Mouse (Mus musculus): ENCODE measurements at regions not wholly inside any gene's neighbourhood (a gene's known extent, or its start where the extent isn't known, plus 50 kb on each side); places are given as distances from the start of the nearest gene placed in this dataset.
A peak's percentile ranks its signal among the peaks of the same experiment; 100 is the strongest.

DNA sequence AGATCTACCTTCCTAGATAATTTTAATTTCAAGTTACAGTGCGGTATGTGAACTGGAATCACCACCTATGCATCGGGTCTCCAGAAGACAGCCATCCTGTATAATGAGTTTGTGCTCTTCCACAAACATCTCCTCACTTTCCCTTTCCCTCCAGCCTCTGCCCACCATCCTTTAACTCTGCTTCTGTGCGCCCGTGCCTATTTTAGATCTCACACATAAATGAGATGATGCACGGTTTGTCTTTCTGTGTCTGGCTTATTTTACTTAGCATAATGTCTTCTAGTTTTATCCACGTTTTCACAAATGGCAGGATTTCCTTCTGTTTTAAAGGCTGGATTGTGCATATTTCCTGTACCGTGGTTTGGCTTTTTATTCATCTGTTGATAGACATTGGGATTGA is 227.8 kb upstream of the Podxl start:
- no peak overlapping the region for H3K4me3 ChIP-seq
- no peak for ATAC-seq (ENCODE audit: low FRiP score)
- no peak overlapping the region for H3K27ac ChIP-seq
- no peaks in the 10 kb centered on the region for H3K27me3 ChIP-seq
- no peak overlapping the region for H3K4me2 ChIP-seq (replicated peaks)
- no peak overlapping the region for H3K9ac ChIP-seq
- H3K36me3 ChIP-seq, result no peaks in the 10 kb centered on the region
- H3K4me1 ChIP-seq, result no peaks in the 10 kb centered on the region
- 89% methylated on average over 7 of the region's 7 CpGs for WGBS
- 0 out of 2 replicates have a peak, but pooled peaks cover 4% of the 10 kb centered on the region for H3K9me3 ChIP-seq (replicated peaks)

DNA sequence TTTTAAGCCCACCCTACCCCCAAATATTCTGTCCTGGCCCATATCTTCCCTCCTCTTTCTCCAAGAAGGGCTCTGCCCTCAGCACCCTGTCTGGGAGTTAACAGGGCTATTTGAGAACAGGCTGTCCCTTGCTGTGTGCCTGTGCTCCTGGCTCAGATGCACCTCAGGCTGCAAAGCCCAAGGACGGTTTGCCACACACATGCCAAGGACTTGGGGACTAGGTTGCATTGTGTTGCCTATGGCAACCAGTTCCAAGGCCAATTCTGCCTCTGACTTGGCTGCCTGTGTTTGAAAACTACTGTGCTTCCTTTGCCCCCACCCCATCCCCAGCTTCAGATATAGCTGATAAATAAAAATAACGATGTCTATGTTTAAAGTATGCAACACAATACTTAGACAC is 227.1 kb upstream of the Podxl start:
- WGBS, result 72% methylated on average over 2 of the region's 2 CpGs
- no peak for ATAC-seq (ENCODE audit: low FRiP score)

DNA sequence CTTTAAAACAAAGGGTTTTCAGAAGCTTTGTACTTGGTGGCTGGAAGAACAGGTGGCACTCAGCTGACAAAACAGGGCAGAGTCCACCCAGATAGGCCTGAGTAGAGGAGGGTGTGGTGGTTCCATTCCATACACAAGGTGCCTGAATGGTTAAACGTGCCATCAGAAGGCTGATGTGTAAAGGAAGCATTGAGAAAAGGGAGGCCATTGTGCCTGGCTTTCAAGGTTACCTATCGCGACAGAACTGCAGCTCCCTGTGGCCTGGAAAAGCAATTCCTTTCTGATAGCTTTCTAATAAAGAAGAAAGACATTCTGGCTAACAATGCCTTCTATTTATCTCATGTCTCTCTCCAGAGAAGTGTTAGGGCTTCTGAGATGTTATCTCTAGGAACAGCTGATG is 213.1 kb upstream of the Podxl start:
- 55% methylated on average over 3 of the region's 3 CpGs for WGBS
- no peaks in the 10 kb centered on the region for H3K36me3 ChIP-seq
- no peaks in the 10 kb centered on the region; the same call in 1 of the 2 replicates for H3K9me3 ChIP-seq (replicated peaks)
- no peaks in the 10 kb centered on the region for H3K27me3 ChIP-seq
- H3K9ac ChIP-seq, result no peak overlapping the region
- H3K27ac ChIP-seq, result no peak overlapping the region
- no peak for ATAC-seq (ENCODE audit: low FRiP score)
- H3K4me2 ChIP-seq (replicated peaks), result no peak overlapping the region
- peaks cover 2% of the 10 kb centered on the region; the same call in 1 of the 2 replicates for H3K4me1 ChIP-seq
- no peak overlapping the region for H3K4me3 ChIP-seq

More for the DNA sequence above, 227.1 kb upstream of the Podxl start:
- Histone ChIP-seq H3K9me3 (replicated peaks) (0 out of 2 replicates have a peak, but pooled peaks cover 4% of the 10 kb centered on the region), H3K4me1 (no peaks in the 10 kb centered on the region), H3K36me3 (no peaks in the 10 kb centered on the region), H3K9ac (no peak overlapping the region), H3K27me3 (no peaks in the 10 kb centered on the region), H3K27ac (no peak overlapping the region), H3K4me2 (replicated peaks) (no peak overlapping the region), H3K4me3 (no peak overlapping the region)

DNA sequence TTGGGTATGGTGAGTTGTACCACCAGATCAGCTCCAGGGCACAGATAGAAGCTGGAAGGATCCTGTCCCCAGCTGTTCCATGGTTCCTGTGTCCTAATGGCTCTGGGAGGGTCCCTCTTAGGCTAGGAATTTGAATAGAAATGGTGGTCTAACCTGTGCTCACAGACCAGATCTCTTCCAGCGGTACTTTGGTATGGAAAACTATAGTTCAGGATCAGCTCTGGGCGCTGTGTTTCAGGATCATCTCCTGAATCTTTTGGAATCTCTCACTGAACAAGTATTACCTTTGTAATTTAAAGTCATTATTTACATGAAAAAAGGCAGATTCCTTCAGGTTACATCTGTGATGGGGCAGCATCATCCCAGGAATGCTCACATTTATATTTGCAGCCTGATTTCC is 208.1 kb upstream of the Podxl start:
- Histone ChIP-seq H3K4me2 (replicated peaks) (no peak overlapping the region), H3K27me3 (no peaks in the 10 kb centered on the region), H3K9ac (no peak overlapping the region), H3K36me3 (no peaks in the 10 kb centered on the region), H3K27ac (no peak overlapping the region), H3K4me3 (no peak overlapping the region), H3K4me1 (no peaks in the 10 kb centered on the region; the same call in 1 of the 2 replicates), H3K9me3 (replicated peaks) (no peaks in the 10 kb centered on the region; the same call in 1 of the 2 replicates)
- no peak for ATAC-seq (ENCODE audit: low FRiP score)
- WGBS, result 95% methylated on average over 2 of the region's 2 CpGs

DNA sequence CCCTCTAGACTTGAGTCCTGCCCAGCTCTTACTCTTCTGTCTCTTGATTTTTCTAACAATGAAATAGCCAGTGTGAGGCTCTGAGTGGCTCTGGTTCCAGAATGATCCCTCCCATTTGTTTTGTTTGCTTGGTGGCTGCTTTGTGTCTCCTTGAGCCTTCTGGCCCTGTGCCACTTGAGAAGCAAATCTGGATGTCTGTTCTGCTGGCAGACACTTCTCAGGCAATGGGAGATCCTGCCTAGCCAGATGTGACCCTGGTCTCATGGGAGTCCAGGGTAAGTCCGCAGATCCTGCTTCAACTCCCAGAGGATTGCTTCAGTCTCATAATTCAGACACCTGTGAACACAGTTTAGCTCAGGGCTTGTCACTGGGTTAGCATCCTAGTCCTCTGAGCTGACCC is 181.8 kb upstream of the Podxl start:
- Histone ChIP-seq H3K27me3 (no peaks in the 10 kb centered on the region), H3K36me3 (no peaks in the 10 kb centered on the region), H3K4me2 (replicated peaks) (no peak overlapping the region), H3K9me3 (replicated peaks) (no peaks in the 10 kb centered on the region), H3K4me3 (no peak overlapping the region), H3K4me1 (no peaks in the 10 kb centered on the region), H3K9ac (no peak overlapping the region), H3K27ac (no peak overlapping the region)
- 85% methylated on average over 1 of the region's 1 CpGs for WGBS
- ATAC-seq (ENCODE audit: low FRiP score), result no peak

DNA sequence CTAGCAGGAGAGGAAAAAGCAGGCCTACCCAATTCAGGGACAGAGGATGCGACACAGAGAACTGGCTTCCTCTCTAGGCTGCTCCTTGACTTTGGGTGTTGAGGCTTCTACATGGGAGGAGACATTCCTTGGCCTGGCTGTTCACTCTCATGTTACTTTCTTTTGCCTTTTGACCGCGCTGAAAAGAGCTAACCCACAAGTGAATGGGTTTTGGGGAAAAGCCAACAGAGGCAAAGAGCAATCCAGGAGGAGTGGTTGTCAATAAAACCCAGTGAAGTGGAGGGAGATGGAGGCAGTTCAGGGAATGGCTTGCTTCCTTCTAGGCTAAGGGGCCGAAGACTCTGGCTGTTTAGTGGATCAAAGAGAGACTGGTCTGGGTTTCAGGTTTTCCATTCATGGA is 167.6 kb upstream of the Podxl start:
- Histone ChIP-seq H3K36me3 (no peaks in the 10 kb centered on the region), H3K9me3 (replicated peaks) (no peaks in the 10 kb centered on the region), H3K27me3 (no peaks in the 10 kb centered on the region), H3K4me2 (replicated peaks) (no peak overlapping the region), H3K9ac (no peak overlapping the region), H3K4me3 (no peak overlapping the region), H3K27ac (no peak overlapping the region), H3K4me1 (no peaks in the 10 kb centered on the region)
- WGBS, result 92% methylated on average over 4 of the region's 4 CpGs
- no peak for ATAC-seq (ENCODE audit: low FRiP score)

DNA sequence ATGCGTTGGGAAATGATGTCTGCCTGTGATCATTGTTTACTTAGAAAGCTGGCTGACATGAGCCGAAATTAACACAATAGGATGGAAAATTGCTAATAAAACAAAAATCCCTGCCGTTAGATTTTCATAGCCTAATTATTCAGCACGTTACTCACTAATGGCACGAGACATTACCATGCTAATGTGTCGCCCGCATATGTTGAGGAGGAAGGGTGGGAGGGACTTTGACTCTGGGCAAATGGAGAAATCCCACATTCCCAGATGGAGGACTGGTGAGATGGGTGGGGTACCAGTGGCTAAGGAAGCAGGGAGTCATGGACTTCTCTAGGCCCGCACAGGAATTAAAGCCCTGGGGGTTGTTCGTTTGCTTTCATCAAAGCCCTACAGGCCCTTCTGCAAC is 155.8 kb upstream of the Podxl start:
- peak overlapping the region; percentile 46; the same call in 1 of the 2 replicates for H3K27ac ChIP-seq
- no peak for ATAC-seq (ENCODE audit: low FRiP score)
- H3K9me3 ChIP-seq (replicated peaks), result no peaks in the 10 kb centered on the region
- H3K36me3 ChIP-seq, result no peaks in the 10 kb centered on the region
- WGBS, result 45% methylated on average over 9 of the region's 9 CpGs
- H3K27me3 ChIP-seq, result no peaks in the 10 kb centered on the region
- no peak overlapping the region for H3K4me2 ChIP-seq (replicated peaks)
- peaks cover 5% of the 10 kb centered on the region for H3K4me1 ChIP-seq
- H3K4me3 ChIP-seq, result no peak overlapping the region
- no peak overlapping the region for H3K9ac ChIP-seq

DNA sequence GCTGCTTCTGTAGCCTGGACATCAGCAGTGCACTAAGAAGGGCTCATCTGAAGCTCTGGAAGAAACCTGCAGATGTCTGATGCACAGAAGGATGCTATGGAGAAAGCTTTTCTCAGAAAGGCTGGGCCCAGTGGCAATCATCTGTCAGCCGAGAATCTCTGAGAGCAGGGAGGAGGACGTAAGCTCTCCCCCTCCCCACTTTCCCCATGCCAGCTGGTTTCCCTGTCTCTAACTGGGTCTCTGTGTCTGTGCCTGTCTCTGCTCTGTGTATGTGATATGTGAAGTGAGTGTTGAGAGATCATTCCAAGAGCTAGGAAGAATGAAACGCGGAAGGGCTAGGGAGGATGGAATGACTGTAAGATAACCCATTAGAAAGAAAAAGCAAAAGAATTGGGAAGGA is 155.1 kb upstream of the Podxl start:
- Histone ChIP-seq H3K36me3 (no peaks in the 10 kb centered on the region), H3K4me1 (peaks cover 5% of the 10 kb centered on the region), H3K27me3 (no peaks in the 10 kb centered on the region), H3K27ac (peak overlapping the region; percentile 55), H3K9ac (no peak overlapping the region; the same call in 1 of the 2 replicates), H3K4me2 (replicated peaks) (no peak overlapping the region), H3K4me3 (no peak overlapping the region), H3K9me3 (replicated peaks) (no peaks in the 10 kb centered on the region)
- 0 out of 2 replicates have a peak, but pooled peaks have one; percentile 16 for ATAC-seq (ENCODE audit: low FRiP score)
- 60% methylated on average over 4 of the region's 4 CpGs for WGBS

DNA sequence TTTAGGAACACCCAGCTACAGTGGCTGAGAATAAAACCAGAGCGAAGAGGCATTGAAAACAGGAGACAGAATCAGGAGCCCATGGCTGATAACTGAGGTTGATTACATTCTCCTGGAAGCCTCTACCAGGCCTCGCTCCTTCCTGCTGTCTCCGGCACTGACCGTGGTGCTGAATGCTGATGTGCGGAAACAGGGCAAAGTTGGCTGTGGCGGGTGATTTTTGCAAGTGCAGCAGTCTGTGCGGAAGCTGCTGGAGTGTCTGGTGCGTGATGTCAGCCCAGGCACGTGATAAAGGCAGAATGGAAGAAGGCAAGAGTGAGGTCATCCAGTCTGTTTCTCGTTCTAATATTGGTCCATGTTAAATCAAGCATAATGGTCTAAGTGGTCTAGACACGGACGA is 153.8 kb upstream of the Podxl start:
- H3K4me3 ChIP-seq, result no peak overlapping the region
- H3K9me3 ChIP-seq (replicated peaks), result no peaks in the 10 kb centered on the region
- no peak overlapping the region for H3K4me2 ChIP-seq (replicated peaks)
- WGBS, result 24% methylated on average over 12 of the region's 12 CpGs
- H3K27ac ChIP-seq, result no peak overlapping the region; the same call in 1 of the 2 replicates
- no peaks in the 10 kb centered on the region for H3K27me3 ChIP-seq
- no peaks in the 10 kb centered on the region for H3K36me3 ChIP-seq
- no peak for ATAC-seq (ENCODE audit: low FRiP score)
- H3K4me1 ChIP-seq, result peaks cover 5% of the 10 kb centered on the region
- H3K9ac ChIP-seq, result no peak overlapping the region

DNA sequence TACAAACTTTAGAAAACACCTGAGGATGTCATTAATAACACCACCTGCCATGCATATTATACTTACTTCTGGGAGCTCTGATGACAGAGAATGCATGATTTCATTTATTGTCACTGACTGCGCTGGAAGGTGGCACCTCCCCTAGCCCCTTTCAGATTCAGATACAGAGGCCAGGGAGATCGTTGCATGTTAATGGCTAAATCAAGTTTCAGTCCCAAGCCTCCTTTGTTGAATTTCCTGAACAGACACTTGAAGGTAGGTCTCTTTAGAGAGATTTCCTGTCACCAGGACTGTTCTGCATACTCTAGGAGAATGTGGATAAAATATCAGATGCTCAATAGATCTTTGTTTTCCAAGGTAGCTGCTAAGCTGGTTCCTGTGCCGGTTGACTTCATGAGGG is 143.5 kb upstream of the Podxl start:
- no peak overlapping the region for H3K27ac ChIP-seq
- H3K4me3 ChIP-seq, result no peak overlapping the region
- no peaks in the 10 kb centered on the region; the same call in 1 of the 2 replicates for H3K27me3 ChIP-seq
- no peaks in the 10 kb centered on the region for H3K36me3 ChIP-seq
- H3K9ac ChIP-seq, result no peak overlapping the region
- peaks cover 6% of the 10 kb centered on the region for H3K4me1 ChIP-seq
- 74% methylated on average over 3 of the region's 3 CpGs for WGBS
- no peak overlapping the region for H3K4me2 ChIP-seq (replicated peaks)
- no peak for ATAC-seq (ENCODE audit: low FRiP score)
- no peaks in the 10 kb centered on the region for H3K9me3 ChIP-seq (replicated peaks)

DNA sequence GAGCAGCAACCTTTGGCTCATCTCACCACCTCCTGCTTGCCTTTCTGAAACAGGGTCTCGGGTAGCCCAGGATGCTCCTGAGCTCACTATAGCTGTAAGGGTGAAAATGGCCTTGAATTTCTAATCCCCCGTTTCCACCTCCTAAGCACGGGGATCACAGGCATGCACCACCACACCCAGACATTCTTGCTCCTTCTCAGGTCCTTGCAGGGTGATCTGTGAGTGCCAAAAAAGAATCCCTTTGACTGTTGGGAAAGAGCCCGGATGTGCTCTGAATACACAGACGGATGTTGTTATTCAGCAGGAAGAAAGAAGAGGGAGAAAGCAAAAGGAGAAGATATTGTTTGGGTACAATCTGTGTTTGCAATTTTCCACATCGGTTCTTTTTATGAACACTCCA is 140.4 kb upstream of the Podxl start:
- Histone ChIP-seq H3K9me3 (replicated peaks) (no peaks in the 10 kb centered on the region), H3K4me1 (peaks cover 6% of the 10 kb centered on the region), H3K4me2 (replicated peaks) (no peak overlapping the region), H3K9ac (no peak overlapping the region), H3K27ac (no peak overlapping the region), H3K4me3 (no peak overlapping the region), H3K27me3 (no peaks in the 10 kb centered on the region; the same call in none of the 2 replicates), H3K36me3 (no peaks in the 10 kb centered on the region)
- 66% methylated on average over 6 of the region's 6 CpGs for WGBS
- no peak for ATAC-seq (ENCODE audit: low FRiP score)

DNA sequence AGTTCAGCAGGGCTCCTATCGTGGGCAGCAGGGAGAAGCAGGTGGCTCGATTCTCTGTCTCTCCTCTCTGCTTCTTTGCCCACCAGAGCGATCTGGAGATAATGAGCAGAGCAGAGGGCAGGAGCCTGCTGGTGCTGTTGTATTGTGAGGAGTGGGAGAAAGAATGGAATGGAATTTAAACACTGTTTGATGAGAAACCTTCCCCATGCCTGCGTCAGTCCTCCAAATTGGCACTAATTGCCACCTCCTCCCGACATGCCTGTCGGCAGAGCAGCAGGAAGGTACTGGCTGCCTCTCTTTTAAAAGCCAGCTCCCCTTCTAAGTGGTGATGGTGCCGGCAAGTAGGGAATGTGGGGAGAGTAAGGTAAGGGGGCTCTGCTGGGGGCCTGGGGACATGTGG is 139.2 kb upstream of the Podxl start:
- Histone ChIP-seq H3K36me3 (no peaks in the 10 kb centered on the region), H3K4me1 (peaks cover 6% of the 10 kb centered on the region), H3K4me2 (replicated peaks) (no peak overlapping the region), H3K27me3 (no peaks in the 10 kb centered on the region; the same call in none of the 2 replicates), H3K9me3 (replicated peaks) (no peaks in the 10 kb centered on the region), H3K9ac (no peak overlapping the region), H3K4me3 (no peak overlapping the region), H3K27ac (no peak overlapping the region)
- 24% methylated on average over 7 of the region's 7 CpGs for WGBS
- ATAC-seq (ENCODE audit: low FRiP score), result no peak

DNA sequence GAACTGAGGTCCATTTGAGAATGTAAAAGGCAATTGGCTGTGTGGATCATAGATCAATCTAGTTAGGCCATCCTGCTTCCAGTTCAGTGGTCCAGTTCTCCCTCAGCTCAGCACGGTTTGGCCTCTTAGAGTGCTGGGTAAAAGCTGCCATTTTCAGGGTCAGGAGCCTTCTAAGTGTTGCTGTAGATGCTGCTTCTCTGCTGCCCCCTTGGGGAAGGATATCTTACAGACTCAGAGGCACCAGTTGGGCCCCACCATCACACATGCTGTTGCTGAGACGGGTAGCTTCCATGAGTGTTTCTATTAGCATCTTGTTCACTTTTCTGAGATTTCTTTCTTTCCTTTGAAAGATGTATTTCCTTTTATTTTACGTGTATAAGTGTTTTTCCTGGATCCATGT is 132.1 kb upstream of the Podxl start:
- Histone ChIP-seq H3K4me3 (no peak overlapping the region), H3K9me3 (replicated peaks) (no peaks in the 10 kb centered on the region), H3K4me1 (no peaks in the 10 kb centered on the region), H3K4me2 (replicated peaks) (no peak overlapping the region), H3K27ac (no peak overlapping the region), H3K27me3 (no peaks in the 10 kb centered on the region; the same call in 1 of the 2 replicates), H3K9ac (no peak overlapping the region), H3K36me3 (no peaks in the 10 kb centered on the region)
- 63% methylated on average over 3 of the region's 3 CpGs for WGBS
- ATAC-seq (ENCODE audit: low FRiP score), result no peak
